Mouse (Mus musculus) cerebellum, postnatal 10 days (tissue): ENCODE results near the gene Has1.

ENCODE experiments used
- DNase-seq, 2 experiments: peaks; one replicate each; pipeline ENCODE4 v3.0.0; 2021; ENCODE audit warnings: mixed read lengths in 2 of 2

Gene Has1

DNA sequence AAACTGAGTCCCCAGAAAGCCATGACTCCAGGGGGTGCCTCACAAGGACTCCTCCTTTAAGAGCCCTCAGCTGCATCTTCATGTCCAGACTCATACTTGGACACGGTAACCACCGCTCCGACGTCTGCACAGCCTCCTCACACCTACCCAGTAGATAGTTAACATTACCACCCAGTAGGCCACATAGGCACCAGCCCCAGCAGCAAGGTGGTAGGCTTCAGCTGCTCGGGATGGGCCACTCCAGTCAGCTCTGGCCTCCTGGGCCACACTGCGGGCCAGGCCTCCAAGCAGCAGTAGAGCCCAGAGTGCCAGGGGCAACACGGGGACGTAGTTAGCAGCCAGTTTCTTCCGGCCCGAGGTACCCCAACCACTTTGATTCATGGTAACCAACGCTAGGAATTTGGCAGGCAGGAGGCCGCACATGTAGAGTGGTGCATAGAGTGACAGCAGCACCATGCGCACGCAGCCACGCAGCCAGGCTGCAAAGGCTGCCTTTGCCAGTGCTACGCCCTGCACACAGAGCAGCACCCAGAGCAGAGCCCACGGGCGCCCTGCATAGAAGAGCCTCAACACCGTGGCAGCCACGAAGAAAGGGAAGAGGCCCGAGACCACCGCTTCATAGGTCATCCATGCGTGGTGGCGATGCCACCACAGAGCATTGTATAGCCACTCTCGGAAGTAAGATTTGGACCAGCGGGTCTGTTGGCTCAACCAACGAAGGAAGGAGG lies 11.3 kb downstream of the Has1 start:
- peak in 1 of 2 experiments; percentile 14 for DNase-seq

DNA sequence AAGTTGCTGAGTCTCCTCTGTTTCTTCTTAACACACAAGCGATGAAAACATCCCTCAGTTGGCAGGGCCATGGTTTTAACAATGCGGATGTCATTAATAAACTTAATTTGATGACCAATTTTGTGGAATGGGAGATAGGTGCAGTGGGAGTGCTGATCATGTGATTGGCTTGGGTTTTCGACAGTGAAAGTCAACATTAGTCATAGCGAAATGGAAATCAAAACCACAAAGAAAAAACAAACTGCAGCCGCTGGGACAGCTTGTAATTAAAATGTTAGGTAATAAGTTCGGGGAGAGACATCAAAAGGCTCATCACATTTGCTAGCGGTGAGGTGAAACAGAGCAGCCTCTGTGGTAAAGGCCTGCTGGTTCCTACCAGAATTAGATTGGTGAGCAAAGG lies 14.2 kb downstream of the Has1 start:
- no peak for DNase-seq

DNA sequence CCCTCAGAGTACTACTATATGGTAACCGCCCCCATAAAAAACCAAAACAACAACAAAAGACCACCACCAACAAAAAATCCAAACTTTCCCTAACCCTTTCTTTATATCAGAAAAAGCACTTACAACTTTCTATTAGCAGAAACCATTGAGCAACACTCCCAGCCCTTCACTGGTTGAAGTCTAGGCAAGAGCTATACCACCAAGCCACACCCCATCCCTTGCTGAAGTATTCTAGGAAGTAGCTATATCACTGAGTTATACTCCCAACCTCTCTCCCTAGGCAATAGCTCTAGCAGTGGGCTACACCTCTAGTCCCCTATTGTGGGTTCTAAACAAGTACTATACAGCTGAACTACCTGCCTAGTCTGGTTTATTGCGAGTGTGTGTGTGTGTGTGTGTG lies 15.7 kb downstream of the Has1 start:
- no peak for DNase-seq

DNA sequence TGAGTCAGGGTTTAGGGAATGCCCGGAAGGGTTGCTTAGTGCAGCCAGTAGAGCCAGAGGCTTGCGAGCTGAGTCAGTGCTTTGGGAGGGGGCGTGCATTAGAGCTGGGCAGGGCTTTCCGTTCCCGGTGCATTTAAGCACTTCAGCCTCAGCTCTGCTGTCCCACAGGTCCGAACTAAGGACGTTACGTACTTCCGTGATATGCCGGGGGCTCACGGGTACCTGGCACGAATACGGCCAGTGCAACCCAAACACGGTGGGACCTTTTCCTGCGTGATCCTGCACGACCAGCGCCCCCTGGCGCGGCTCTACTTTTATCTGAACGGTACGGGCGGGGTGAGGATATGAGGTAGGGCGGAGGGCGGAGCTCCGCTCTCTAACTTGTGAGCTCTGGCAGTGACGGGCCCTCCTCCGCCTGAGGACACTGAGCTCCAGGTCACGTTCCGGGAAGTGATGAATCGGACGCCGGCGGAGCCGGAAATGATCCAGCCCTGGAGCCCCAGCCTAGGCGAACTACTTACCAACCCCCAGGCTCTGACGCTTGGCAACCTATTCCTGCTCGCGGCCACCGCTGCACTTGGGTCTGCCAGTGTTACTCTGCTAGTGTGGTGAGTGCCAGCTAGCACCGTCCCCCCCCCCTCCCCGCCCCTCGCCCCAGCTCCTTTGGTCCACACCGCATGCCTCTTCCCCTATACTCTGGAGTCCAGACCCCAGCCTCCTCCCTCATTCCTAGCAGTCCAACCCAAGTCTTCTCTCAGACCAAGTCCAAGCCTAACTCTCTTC lies 16.9 kb downstream of the Has1 start:
- peak; percentile 97 to 98 for DNase-seq

DNA sequence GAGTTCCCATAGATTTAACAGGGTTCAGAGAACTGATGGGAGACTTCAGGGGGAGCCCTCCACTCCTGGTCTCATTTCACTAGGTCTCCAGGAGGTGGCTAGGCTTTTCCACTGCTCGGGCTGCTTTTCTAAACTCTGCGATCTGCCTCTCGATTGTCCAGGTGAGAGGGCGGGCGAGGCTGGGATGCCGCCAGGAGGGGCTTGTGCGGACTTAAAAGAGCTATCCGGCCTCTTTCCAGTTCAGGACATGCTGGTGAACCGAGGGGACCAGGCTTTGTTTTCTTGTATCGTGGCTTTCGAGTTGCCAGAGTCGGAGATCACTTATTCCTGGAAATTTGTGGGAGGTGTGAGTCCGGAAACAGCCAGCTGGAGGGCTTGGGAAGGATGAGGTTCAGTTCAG lies 17.6 kb downstream of the Has1 start:
- DNase-seq: peak; percentile 48 to 57

DNA sequence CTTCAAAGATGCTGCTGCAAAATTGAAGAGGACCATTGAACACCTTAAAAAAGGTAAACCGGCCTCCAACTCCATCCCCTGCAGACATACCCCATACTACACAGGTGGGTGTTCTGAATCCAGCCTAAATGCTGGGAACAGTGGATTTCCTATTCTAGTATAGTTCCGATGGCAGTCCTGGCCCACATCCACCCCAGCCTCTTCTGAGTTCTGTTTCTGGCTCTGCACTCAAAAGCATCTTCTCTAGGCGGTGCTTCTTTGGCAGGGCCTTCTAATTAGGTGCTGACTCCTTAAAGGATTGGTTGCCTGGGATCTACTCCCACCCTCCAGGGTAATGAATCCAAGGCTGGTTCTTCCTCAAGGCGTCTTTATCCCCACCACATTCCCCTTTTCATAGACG lies 18.9 kb downstream of the Has1 start:
- DNase-seq: no peak

DNA sequence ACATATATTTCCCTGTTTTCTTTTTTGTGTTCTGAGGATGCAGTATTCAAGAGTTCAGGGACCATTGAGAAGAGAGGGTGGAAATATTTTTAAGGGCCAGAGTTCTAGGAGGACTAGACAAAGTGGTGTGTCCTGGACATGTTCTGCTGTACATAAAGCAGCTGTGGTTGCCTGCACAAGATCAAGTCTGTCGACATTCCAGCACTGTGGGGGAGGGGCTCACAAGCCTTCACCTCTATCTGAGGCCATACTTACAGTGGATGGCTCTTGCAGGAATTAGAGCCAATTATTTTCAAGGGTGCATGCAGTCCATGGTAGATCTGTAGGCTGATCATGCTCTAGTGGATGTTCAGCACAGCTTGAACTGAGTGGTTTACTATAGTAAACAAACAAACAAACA lies 20.1 kb downstream of the Has1 start:
- peak in 1 of 2 experiments; percentile 30 for DNase-seq

DNA sequence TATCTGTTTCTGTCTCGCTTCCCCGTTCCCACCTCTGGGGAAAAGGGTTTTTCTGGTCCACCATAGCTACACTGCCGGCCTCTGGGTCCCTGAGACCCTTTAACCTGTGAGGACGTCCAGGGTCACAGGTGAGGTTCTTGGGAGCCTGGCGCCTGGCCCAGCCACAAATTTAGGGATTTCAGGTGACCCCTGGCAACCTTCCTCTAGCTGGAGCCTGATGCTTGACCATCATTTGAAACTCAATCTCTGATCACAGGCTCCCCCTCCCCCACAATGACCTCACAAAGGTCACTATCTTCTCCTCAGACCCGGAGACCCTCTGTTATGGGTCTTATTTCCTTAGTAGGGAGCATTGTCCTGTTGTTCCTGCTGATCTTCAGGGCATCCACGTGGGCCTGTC lies 24.3 kb downstream of the Has1 start:
- DNase-seq: peak; percentile 23 to 27

DNA sequence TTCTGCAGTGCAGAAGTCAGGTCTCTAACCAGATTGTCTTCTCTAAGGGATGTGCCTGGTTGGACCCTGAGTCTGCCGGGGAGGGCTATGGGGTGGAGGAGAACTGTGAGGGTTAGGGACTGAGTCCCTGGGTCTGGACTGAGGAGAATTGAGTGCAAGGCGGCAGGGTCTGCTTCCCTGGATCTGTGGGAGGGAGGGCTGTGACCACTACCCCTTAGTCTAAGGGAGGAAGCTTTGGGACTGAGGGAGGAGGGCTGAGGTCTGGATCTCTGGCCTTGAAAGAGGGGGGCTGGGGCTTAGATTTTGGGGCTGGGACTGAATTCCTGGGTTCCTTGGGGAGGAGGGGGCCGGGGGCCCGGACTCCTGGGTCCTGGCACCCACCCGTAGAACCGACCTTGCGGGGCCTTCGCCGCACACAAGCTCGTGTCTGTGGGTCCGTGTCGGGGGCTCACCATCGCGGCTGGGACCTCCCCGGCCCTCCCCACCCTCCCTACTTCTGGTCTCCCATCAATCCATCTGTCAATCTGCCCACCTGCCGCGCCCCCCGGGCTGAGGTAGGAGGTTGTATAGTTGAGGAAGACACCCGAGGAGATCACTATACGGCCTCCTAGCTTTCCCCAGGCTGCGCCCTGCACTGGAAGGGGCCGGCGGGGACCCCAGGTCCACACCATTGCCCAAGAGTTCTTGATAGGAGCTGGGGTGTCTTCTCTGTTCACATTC lies 25.0 kb downstream of the Has1 start:
- DNase-seq: peak; percentile 38 to 52

DNA sequence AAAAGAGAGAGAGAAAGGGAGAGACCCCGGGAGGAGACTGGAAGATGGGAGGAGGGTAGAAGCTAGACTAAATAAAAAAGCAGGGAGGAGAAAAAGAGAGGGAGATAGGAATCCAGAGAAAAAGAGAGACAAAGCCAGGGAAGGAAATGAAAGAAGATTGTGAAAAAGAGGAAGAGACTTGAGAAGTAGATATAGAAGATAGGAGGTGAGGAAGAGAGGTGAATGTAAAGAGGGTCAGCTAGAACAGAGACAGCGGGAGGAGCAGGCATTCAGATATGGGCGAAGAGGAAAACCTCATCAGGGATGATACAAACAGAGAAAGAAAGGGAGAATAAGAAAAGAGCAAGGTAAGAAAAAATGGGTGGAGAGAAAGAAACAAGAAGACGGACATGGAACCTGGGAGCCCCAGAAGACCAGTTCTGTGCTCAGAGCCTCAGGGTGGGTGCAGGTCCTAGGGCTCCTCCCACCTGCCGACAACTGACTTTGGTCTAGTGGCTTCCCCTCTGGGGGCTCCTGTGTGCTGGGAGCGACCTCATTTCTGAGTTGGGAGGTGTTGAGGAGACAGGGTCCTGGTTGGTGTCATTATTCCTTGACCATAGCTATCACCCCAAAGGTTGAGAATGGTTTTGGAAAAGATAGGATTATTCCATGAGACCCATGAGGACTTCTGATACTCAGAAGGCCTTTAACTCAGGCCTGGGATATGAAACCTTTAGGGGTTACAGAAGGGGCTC lies 25.8 kb downstream of the Has1 start:
- peak; percentile 44 to 50 for DNase-seq

DNA sequence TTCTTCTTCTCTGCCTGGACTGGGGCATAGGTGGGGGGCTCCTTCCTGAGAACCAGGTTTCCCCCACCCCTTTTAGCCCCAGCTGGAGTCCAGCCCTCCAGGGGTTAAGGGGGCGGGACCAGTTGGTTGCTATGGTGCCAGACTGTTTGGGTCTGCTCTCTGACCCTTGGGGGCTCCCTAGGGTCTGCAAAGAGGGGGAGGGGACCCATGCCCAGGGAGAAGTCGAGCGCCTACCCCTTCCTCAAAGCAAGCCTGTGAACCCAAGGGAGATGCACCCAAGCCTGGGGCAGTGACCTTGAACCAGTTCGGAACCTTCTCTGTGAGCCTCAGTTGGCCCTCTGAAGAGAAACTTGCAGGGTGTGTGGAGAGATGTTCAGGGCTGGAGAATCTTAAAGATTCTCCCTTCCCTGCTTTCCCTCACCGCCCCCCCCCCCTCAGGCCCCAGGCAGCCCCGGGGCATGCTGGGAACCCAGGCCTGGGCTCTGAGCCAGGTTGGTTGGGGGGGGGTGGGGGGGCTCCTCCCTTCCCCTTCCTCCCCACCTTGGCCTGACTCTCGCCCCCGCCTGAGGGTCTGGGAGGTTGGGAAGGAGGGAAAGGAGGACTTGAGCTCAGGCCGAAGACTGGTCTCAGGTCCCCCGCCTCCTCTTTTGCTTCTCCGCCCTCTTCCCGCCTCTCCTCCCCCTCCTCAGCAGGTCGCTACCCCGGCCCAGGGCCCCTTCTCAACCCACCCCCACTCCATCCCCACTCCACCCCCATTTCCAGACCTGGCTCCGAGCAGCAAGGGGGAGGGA lies 26.6 kb downstream of the Has1 start:
- DNase-seq: peak; percentile 79 to 86

DNA sequence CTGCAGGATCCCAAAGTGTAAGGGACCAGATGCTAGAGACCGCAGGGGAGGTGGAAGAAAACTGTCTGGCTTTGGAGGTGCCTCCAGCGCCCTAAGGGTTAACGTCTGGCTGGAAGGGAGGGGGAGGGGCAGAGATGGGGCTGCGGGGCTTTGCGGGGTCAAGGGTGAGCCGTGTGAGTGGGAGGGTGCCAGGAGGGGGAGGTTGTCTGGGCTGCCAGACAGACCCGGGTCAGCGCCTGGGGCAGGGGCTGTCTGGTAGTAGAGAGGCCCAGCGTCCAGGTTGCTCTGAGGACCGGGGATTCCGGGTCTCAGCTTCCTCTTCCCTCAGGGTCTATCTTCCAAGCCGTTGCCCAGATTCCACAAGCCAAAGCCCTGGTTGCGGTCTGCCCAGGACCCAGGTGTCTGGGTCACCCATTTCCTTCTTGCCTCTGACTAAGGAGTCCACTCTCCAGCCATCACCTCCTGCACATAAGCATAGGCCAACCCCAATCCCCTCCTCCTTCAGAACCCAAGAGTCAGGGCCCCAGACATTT lies 27.3 kb downstream of the Has1 start:
- DNase-seq: peak; percentile 93 to 94

DNA sequence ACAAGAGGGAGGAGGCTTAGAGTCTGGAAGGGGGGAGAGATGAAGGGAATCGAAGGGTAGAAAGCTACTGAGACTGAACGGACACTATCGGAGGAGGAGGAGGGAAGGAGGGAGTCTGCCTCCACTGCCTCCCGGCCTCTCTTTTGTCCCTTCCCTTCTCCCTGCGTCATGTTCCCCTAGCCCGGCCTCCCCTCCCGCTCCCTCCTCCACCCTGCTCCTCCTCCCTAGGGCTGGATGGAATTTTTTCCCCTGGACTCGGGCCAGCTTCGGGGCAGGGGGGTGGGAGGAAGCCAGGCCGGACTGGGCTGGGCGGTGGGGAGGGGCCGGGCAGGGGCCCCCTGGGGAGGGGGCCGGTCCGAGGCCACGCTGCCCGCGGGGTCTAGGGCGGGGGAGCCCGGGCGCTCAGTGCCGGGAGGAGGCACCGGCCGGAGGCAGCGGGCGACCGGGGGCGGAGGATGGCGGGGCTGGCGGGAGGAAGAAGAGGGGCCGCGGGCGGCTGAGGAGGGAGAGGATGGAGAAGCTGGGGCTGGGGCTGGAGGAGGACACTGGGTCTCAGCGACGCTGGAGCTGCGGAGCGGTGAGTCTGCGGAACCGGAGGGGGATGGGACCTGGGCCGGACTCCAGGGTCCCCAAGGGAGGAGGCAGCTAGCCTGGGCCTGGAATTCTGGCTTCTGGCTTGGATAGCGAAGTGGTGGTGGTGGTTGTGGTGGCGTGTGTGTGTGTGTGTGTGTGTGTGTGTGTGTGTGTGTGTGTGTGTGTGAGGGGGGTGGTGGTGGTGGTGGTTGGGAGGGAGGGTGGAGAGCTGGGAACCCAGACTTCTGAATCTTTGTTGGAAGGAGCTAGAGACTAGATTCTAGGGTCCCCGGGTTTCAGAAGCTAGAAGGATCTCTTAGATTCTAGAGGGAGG lies 28.0 kb downstream of the Has1 start, which contains the start of gene Spaca6:
TSS of gene Spaca6 (plus strand) at position 408 of the 907 bp plus-strand sequence.
- DNase-seq: peak; percentile 98

DNA sequence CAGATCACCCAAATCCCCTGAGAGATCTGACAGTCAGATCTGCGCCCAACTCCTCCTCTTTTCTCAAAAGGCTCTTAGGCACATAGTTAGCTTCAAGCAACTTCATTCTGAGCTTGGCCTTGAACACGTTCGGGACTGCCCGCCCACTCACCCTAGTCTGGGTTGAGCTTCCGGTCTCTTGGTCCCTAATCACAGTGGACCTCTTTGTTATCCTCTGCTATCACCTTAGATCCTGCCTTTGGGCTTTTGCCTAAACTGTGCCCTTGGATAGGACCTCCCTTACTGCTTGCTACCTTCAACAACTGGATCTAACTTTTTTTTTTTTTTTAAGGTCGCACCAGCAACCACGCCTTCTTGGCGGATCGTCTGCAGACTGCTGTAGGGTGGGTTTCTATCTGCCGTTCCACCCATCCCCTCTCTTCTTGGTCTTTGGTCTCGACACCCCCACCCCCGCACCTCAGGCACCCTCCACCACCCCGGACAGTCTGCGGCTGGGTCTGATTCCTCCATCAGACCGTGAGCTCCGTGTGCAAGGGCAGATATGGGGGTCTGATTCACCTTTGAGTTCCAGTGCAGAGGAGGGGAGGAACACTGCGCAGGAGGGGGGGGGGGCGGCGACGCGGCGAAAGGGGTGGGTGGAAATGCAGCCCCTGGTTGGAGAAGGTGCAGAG lies 28.9 kb downstream of the Has1 start:
- peak; percentile 70 to 71 for DNase-seq

DNA sequence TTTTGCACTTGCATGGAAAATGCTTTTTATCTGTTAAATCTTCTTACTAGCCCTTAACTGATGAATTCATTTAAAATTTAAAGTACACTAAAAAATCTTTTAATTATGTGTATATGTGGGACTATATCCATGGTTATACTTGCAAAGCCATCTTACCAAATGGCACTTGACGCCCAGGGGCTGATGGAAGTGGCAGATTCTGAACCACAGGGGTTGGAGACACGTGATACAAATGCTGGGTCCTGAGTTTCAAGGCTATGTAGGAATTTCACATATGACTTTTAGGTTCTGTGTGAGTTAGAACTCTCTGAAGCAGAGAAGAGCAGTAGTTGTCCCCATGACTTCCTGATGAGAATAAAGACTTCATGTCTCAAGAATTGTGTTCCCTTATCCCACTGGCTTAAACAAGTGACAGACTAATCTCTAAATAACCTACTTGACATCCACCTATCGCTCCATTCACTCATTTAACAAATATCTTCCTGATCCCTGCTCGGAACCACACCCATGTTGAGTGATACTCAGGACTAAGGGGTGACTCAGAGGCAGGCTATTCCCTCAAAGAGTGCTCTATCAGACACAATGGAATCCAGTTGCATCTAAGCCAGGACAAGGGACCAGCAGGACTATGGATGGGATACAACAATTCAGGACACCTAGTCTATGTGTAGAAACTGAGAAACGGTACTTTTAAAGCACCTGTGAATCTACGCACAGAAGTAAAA lies 31.2 kb downstream of the Has1 start:
- no peak for DNase-seq

DNA sequence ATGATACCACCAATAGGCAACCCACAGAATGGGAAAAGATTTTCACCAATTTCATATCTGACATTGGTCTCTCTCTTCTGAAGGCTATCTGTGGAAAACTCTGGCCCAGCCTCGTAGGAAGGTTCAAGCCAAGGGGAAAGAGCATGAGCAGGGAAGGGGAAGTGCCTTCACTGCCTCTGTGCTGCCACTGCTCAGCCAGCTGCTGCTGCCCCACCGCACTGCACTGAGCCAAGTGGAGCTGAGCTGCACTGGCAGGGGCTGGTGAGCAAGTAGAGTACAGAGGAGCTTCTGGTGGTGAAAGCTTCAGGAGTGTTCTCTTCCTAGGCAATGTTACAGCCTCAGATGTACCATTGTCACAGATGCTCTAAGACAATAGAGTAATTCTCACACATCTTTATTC lies 59.5 kb downstream of the Has1 start:
- no peak for DNase-seq
